Mouse (Mus musculus): ENCODE measurements around the gene Nt5c2. TPM values are rescaled to one million over a fixed set of nuclear protein-coding genes. Genes with fewer than 3 reads are reported as not detected.

Nt5c2 gene
- polyA plus RNA-seq, 1 experiment, result 56.5 TPM

DNA sequence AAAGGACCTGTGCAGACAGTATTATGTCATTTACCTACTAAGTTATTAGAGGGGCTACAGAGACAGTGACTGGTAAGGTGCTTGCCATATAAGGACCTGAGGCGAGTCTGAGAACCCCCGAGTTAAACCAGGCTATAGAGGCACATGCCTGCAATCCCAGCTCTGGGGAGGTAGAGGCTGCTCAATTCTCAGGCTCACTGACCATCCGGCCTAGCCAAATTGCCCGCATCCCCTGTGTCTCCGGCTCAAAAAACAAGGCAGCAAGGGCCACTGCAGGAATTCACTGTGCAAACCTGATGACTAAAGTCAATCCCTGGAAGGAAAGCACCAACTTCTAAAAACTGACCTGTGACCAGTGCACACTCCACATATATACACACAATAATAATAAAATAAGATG is 111.6 kb downstream of the Nt5c2 start:
- Histone ChIP-seq H3K4me3 (ENCODE audit: insufficient read depth, low read length) (no peak overlapping the region), H3K27ac (ENCODE audit: insufficient read depth, low read depth, low read length) (no peak overlapping the region), H3K4me1 (ENCODE audit: control insufficient read depth, insufficient read depth, low read length) (peaks cover 29% of the 10 kb centered on the region)
- TF ChIP-seq CTCF (IDR thresholded peaks at IDR 0.05; ENCODE audit: low read depth, low read length) (no peak), POLR2A (IDR thresholded peaks at IDR 0.05; ENCODE audit: borderline replicate concordance, low read depth, low read length) (no peak)

DNA sequence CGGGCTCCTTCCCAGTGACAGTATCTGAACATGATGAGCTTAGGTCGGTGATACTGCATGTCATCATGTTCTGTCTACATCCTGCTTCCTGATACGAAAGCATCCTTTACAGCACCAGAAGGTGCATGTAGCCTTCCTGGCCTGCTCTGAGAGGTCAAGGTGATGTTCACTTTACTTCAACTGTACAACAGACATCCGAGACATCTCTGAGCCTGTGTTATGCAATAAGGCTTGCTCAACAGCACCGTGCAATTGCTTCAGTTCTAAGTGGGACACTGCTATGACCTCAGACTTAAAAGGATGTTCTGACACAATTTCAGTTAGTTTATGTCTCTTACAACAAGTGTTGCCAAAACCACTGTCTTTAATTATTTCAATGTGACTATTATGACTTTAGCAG is 113.6 kb downstream of the Nt5c2 start:
- no peak overlapping the region for H3K4me3 ChIP-seq (ENCODE audit: insufficient read depth, low read length)
- H3K4me1 ChIP-seq (ENCODE audit: control insufficient read depth, insufficient read depth, low read length), result peaks cover 28% of the 10 kb centered on the region
- no peak overlapping the region for H3K27ac ChIP-seq (ENCODE audit: insufficient read depth, low read depth, low read length)
- TF ChIP-seq POLR2A (IDR thresholded peaks at IDR 0.05; ENCODE audit: borderline replicate concordance, low read depth, low read length), result no peak

DNA sequence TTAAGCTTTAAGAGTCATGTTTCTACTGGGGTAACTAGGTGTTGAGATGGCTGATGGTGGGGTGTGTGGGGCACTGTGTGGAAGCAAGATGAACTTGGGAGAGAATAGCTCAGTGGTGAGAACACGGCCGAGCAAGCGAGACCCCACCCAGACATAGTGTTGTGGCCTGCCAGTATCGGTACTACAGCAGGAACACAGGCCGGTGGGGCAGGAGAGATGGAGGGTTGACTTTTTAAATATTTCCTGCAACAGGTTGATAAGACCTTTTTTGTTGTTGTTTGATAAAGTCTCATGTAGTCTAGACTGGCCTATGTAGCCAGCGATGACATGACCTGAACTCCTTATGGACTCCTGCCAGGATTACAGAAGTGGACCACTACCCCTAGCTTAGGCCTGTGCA is 114.2 kb downstream of the Nt5c2 start:
- Histone ChIP-seq H3K4me3 (ENCODE audit: insufficient read depth, low read length) (no peak overlapping the region), H3K27ac (ENCODE audit: insufficient read depth, low read depth, low read length) (no peak overlapping the region), H3K4me1 (ENCODE audit: control insufficient read depth, insufficient read depth, low read length) (peaks cover 28% of the 10 kb centered on the region)
- TF ChIP-seq POLR2A (IDR thresholded peaks at IDR 0.05; ENCODE audit: borderline replicate concordance, low read depth, low read length) (no peak), CTCF (IDR thresholded peaks at IDR 0.05; ENCODE audit: low read depth, low read length) (no peak)

DNA sequence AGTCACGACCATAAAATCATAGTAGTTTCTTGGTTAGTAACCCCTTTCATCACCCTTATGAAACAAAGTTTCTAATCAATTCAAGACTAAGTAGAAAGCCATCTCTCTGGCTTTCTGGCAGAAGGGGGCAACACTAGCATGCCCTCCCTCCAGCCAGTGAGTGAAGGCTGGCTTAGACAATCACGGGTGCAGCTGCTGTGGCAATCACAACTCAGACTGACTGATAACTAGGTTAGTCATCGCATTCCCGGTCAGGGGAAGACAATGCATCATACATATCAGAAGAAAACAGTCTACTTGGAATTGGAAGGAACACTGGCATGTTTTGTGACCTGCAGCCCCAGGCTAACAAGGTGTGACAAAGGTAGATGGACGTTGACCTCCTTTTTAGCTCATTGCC is 115.1 kb downstream of the Nt5c2 start:
- TF ChIP-seq POLR2A (IDR thresholded peaks at IDR 0.05; ENCODE audit: borderline replicate concordance, low read depth, low read length), result no peak
- no peak for TF ChIP-seq CTCF (IDR thresholded peaks at IDR 0.05; ENCODE audit: low read depth, low read length)
- H3K4me3 ChIP-seq (ENCODE audit: insufficient read depth, low read length), result no peak overlapping the region
- peak overlapping the region; percentile 3; the same call in 1 of the 2 replicates for H3K27ac ChIP-seq (ENCODE audit: insufficient read depth, low read depth, low read length)
- peaks cover 28% of the 10 kb centered on the region for H3K4me1 ChIP-seq (ENCODE audit: control insufficient read depth, insufficient read depth, low read length)

DNA sequence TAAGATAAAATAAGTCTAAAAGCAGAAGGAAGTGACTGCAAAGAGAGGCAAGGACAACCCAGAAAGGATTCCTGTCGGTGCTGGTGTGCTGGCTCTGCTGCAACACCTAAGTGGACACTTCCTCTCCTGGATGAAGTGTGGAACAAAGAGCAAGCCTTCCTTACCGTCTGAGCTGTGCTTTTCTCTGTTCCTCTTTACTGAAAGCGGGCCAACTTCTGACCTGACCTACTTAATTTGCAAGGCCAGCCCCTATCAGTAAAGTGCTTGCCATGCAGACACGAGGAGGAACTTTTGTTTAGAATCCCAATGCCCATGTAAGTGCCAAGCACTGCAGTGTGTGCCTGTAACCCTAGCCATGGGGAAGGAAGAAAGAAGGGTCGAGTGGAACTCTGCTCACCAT is 115.6 kb downstream of the Nt5c2 start:
- no peak overlapping the region for H3K4me3 ChIP-seq (ENCODE audit: insufficient read depth, low read length)
- H3K27ac ChIP-seq (ENCODE audit: insufficient read depth, low read depth, low read length), result peak overlapping the region; percentile 9
- H3K4me1 ChIP-seq (ENCODE audit: control insufficient read depth, insufficient read depth, low read length), result peaks cover 28% of the 10 kb centered on the region
- no peak for TF ChIP-seq CTCF (IDR thresholded peaks at IDR 0.05; ENCODE audit: low read depth, low read length)
- TF ChIP-seq POLR2A (IDR thresholded peaks at IDR 0.05; ENCODE audit: borderline replicate concordance, low read depth, low read length), result no peak

DNA sequence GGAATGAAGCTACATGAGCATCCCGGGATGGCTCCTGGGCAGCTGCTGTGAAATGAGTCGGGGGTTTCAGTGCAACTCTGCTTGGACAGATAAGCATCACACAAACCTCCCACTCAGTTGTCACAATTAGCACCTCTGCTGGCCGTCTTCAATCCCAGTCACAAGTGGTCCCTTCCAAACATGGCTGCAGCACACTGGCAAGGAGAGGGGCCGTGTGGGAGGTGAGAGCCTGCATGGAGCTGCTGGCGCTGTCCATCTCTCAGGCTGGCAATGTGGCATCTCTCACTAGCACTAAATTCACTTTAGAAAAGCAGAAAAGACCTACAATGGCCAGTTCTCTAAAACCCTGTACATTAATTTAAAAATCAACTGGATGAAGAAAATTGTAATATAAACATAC is 116.7 kb downstream of the Nt5c2 start:
- no peak for TF ChIP-seq CTCF (IDR thresholded peaks at IDR 0.05; ENCODE audit: low read depth, low read length)
- no peak overlapping the region for H3K27ac ChIP-seq (ENCODE audit: insufficient read depth, low read depth, low read length)
- H3K4me1 ChIP-seq (ENCODE audit: control insufficient read depth, insufficient read depth, low read length), result peaks cover 28% of the 10 kb centered on the region
- H3K4me3 ChIP-seq (ENCODE audit: insufficient read depth, low read length), result no peak overlapping the region

DNA sequence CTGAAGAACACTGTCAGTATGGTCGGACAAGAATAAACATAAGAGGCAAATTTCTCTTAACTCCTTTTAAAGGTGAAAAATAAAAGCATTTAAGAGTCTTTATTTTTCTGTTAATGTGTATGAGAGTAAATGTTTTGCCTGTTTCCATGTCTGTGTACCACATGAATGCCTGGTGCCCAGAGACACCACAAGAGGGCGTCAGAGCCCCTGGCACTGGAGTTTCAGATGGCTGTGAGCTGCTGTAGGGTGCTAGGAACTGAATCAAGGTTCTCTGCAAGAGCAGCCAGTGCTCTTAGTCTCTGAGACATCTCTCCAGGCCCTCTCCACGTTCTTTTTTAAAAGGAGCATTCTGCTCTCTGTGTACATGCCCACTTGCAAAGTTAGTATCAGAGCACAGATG is 117.8 kb downstream of the Nt5c2 start:
- no peak overlapping the region for H3K4me3 ChIP-seq (ENCODE audit: insufficient read depth, low read length)
- no peak for TF ChIP-seq POLR2A (IDR thresholded peaks at IDR 0.05; ENCODE audit: borderline replicate concordance, low read depth, low read length)
- TF ChIP-seq CTCF (IDR thresholded peaks at IDR 0.05; ENCODE audit: low read depth, low read length), result peak; percentile 26; the same call in 1 of the 2 replicates
- peaks cover 21% of the 10 kb centered on the region for H3K4me1 ChIP-seq (ENCODE audit: control insufficient read depth, insufficient read depth, low read length)
- no peak overlapping the region for H3K27ac ChIP-seq (ENCODE audit: insufficient read depth, low read depth, low read length)

DNA sequence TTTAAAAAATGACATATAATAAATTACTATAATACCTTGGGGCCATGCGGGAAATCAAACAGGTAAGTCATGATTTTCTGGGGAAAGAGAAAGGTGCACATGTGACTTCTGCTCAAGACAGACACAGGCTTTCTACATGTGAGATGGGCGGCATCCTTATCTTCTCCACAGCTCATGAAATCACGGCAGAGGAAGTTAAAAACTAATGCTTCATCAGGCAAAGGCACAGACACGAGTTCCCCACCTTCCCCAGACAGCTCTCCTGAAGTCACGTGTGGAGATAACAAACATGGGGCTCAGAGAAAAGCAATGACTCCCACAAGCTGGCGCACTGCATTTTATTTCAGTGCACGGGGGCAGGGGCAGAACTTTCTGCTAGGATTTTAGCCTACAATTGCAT is 121.5 kb downstream of the Nt5c2 start:
- no peak overlapping the region for H3K4me3 ChIP-seq (ENCODE audit: insufficient read depth, low read length)
- H3K27ac ChIP-seq (ENCODE audit: insufficient read depth, low read depth, low read length), result no peak overlapping the region
- TF ChIP-seq POLR2A (IDR thresholded peaks at IDR 0.05; ENCODE audit: borderline replicate concordance, low read depth, low read length) (no peak), CTCF (IDR thresholded peaks at IDR 0.05; ENCODE audit: low read depth, low read length) (no peak)
- H3K4me1 ChIP-seq (ENCODE audit: control insufficient read depth, insufficient read depth, low read length), result no peaks in the 10 kb centered on the region

DNA sequence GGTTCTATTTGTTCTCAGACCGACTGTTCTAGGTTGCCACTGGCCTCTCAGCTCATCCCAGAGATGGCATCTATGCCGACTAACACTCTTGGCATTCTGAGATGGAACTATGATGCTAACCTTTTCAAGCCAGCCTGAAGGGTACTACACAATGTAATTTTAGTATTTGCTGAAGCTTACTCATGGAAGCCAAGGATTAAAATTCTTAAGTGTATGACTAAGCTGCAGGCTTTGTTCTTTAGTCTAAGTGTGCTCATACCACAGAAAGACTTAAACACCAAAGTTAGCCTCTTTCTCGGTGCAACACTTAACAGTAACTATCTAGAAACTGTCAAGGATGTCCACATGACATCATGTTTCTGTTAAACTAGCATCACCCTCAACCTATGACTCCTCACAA is 122.1 kb downstream of the Nt5c2 start:
- Histone ChIP-seq H3K4me1 (ENCODE audit: control insufficient read depth, insufficient read depth, low read length) (no peaks in the 10 kb centered on the region), H3K4me3 (ENCODE audit: insufficient read depth, low read length) (no peak overlapping the region), H3K27ac (ENCODE audit: insufficient read depth, low read depth, low read length) (no peak overlapping the region)
- TF ChIP-seq POLR2A (IDR thresholded peaks at IDR 0.05; ENCODE audit: borderline replicate concordance, low read depth, low read length), result no peak
- no peak for TF ChIP-seq CTCF (IDR thresholded peaks at IDR 0.05; ENCODE audit: low read depth, low read length)

DNA sequence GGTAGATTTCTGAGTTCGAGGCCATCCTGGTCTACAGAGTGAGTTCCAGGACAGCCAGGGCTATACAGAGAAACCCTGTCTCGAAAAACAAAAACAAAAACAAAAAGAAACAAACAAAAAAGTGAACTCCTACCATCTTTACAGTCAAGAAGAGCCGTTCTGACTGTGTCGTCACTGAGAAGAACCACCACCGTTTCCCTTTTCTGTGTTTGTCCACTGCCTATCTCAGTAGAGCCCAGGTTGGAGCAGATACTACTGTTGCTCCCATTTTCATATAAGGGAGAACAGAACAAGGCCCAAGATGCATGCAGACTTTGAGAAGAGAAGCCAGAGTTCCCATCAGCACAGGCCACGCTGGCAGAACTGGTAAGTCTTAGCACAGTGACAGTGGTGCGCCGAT is 124.3 kb downstream of the Nt5c2 start:
- H3K27ac ChIP-seq (ENCODE audit: insufficient read depth, low read depth, low read length), result no peak overlapping the region
- no peaks in the 10 kb centered on the region for H3K4me1 ChIP-seq (ENCODE audit: control insufficient read depth, insufficient read depth, low read length)
- TF ChIP-seq POLR2A (IDR thresholded peaks at IDR 0.05; ENCODE audit: borderline replicate concordance, low read depth, low read length), result no peak
- TF ChIP-seq CTCF (IDR thresholded peaks at IDR 0.05; ENCODE audit: low read depth, low read length), result no peak
- H3K4me3 ChIP-seq (ENCODE audit: insufficient read depth, low read length), result no peak overlapping the region

DNA sequence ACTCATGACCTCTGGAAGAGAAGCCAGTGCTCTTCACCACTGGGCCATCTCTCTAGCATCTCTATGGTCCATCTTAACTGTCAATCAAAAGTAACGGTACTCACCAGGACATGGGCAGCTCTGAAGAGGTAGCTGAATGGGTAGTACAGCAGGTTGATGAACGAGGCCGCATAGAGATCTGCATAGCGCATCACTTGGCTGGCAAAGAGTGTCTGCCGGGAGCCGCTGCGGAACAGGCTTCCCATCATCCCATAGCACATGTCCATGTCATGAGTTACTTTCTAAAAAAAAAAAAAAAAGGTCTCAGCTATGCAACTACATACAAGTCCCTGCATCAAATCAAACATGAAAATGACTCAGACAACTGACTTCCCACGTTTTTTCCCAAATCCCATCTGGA is 125.3 kb downstream of the Nt5c2 start:
- TF ChIP-seq POLR2A (IDR thresholded peaks at IDR 0.05; ENCODE audit: borderline replicate concordance, low read depth, low read length), result no peak
- no peak for TF ChIP-seq CTCF (IDR thresholded peaks at IDR 0.05; ENCODE audit: low read depth, low read length)
- H3K4me1 ChIP-seq (ENCODE audit: control insufficient read depth, insufficient read depth, low read length), result no peaks in the 10 kb centered on the region

More for the DNA sequence above, 125.3 kb downstream of the Nt5c2 start:
- Histone ChIP-seq H3K27ac (ENCODE audit: insufficient read depth, low read depth, low read length) (no peak overlapping the region), H3K4me3 (ENCODE audit: insufficient read depth, low read length) (no peak overlapping the region)
